Mouse (Mus musculus) CH12.LX (cell line): Measurements from ENCODE around the gene Arpc3.

Experiments
- CHD2 ChIP-seq: IDR thresholded peaks from 2 replicates; pipeline ENCODE4 v1.6.1; 2011; ENCODE audit warnings: low read length, improper control_type of control experiment
- CTCF ChIP-seq, 2 experiments: IDR thresholded peaks in 1 of 2; conservative IDR thresholded peaks in 1 of 2; 2 replicates each; pipeline ENCODE4 v1.5.1; 2011 to 2012; ENCODE audit warnings: low read depth in 2 of 2, low read length in 2 of 2, improper control_type of control experiment in 1 of 2, inconsistent platforms in 1 of 2, mild to moderate bottlenecking in 1 of 2, moderate library complexity in 1 of 2
- ELF1 ChIP-seq: IDR thresholded peaks from 2 replicates; pipeline ENCODE4 v1.6.1; 2014; ENCODE audit warnings: low read depth, mild to moderate bottlenecking, inconsistent platforms, low read length, improper control_type of control experiment
- EP300 ChIP-seq: IDR thresholded peaks from 2 replicates; pipeline ENCODE4 v1.6.1; 2011; ENCODE audit warnings: low read length, improper control_type of control experiment
- HCFC1 ChIP-seq: IDR thresholded peaks from 2 replicates; pipeline ENCODE4 v1.6.1; 2012; ENCODE audit warnings: low read depth, mild to moderate bottlenecking, inconsistent platforms, low read length, improper control_type of control experiment
- KAT2A ChIP-seq: IDR thresholded peaks from 2 replicates; pipeline ENCODE4 v1.6.1; 2012; ENCODE audit warnings: low read length, improper control_type of control experiment, inconsistent platforms; ENCODE audit not compliant: insufficient replicate concordance
- MAX ChIP-seq: IDR thresholded peaks from 2 replicates; pipeline ENCODE4 v1.6.1; 2011; ENCODE audit warnings: low read length, improper control_type of control experiment
- NRF1 ChIP-seq: IDR thresholded peaks from 2 replicates; pipeline ENCODE4 v1.6.1; 2014; ENCODE audit warnings: low read depth, mild to moderate bottlenecking, inconsistent platforms, low read length, improper control_type of control experiment, moderate library complexity
- PAX5 ChIP-seq: IDR thresholded peaks from 2 replicates; pipeline ENCODE4 v1.6.1; 2012; ENCODE audit warnings: low read length, inconsistent platforms, mixed read lengths
- RAD21 ChIP-seq: IDR thresholded peaks from 2 replicates; pipeline ENCODE4 v1.6.1; 2011; ENCODE audit warnings: low read depth, mild to moderate bottlenecking, low read length, improper control_type of control experiment, moderate library complexity
- RCOR1 ChIP-seq: conservative IDR thresholded peaks from 2 replicates; pipeline ENCODE4 v1.6.1; 2012; ENCODE audit warnings: low read depth, mild to moderate bottlenecking, inconsistent platforms, low read length, improper control_type of control experiment
- TBP ChIP-seq: conservative IDR thresholded peaks from 2 replicates; pipeline ENCODE4 v1.6.1; 2011; ENCODE audit warnings: low read depth, low read length, improper control_type of control experiment
- ZC3H11A ChIP-seq: IDR thresholded peaks from 2 replicates; pipeline ENCODE4 v1.6.1; 2012; ENCODE audit warnings: low read depth, mild to moderate bottlenecking, inconsistent platforms, low read length, improper control_type of control experiment

- TF ChIP-seq CHD2 (no peak), EP300 (no peak), RCOR1 (no peak), CTCF (conservative IDR thresholded peaks at IDR 0.05 in 1 of 2, IDR thresholded peaks at IDR 0.05 in 1 of 2; ENCODE audit: low read depth in 2 of 2, low read length in 2 of 2) (no peak), ZC3H11A (no peak), NRF1 (no peak), PAX5 (no peak), KAT2A (no peak), HCFC1 (no peak), TBP (no peak), RAD21 (no peak), MAX (no peak), ELF1 (no peak)
These were observed 8.2 kb downstream of the Arpc3 start for GRCm38 (mm10) chr5:122399871-122400270.
